Mouse (Mus musculus) forebrain, embryonic 11.5 days (tissue): ENCODE measurements at regions not wholly inside any gene's neighbourhood (a gene's known extent, or its start where the extent isn't known, plus 50 kb on each side); places are given as distances from the start of the nearest gene placed in this dataset.
A peak's percentile ranks its signal among the peaks of the same experiment; 100 is the strongest.

ENCODE experiments used
- ATAC-seq: fragments of 200-750 bp; cut with Nextera tagmentation; replicated peaks from 2 replicates; pipeline ENCODE4 v1.8.0; 2017; ENCODE audit warnings: moderate TSS enrichment; ENCODE audit not compliant: low FRiP score
- DNase-seq: peaks from one replicate; pipeline ENCODE4 v3.0.0-alpha.2; 2017; ENCODE audit warnings: low spot score
- H3K27ac ChIP-seq: fragments of 300-500 bp; sonication (generic); 2 replicates; pipeline ENCODE4 v1.5.1; 2014; ENCODE audit warnings: low read depth, low read length
- H3K27me3 ChIP-seq: fragments of 300-500 bp; sonication (generic); 2 replicates; pipeline ENCODE4 v1.6.1; 2014; ENCODE audit warnings: mild to moderate bottlenecking, low read length, mixed read lengths; ENCODE audit not compliant: control insufficient read depth, insufficient read depth
- H3K36me3 ChIP-seq: fragments of 300-500 bp; sonication (generic); 2 replicates; pipeline ENCODE4 v1.6.1; 2014; ENCODE audit warnings: mild to moderate bottlenecking, low read length, moderate library complexity, mixed read lengths; ENCODE audit not compliant: control insufficient read depth, insufficient read depth
- H3K4me1 ChIP-seq: fragments of 300-500 bp; sonication (generic); replicated peaks from 2 replicates; pipeline ENCODE4 v1.6.1; 2014; ENCODE audit warnings: low read length, mixed read lengths; ENCODE audit not compliant: control insufficient read depth, insufficient read depth
- H3K4me2 ChIP-seq: fragments of 300-500 bp; sonication (generic); 2 replicates; pipeline ENCODE4 v1.6.1; 2014; ENCODE audit warnings: low read depth, mild to moderate bottlenecking, low read length, moderate library complexity, mixed read lengths; ENCODE audit not compliant: severe bottlenecking
- H3K4me3 ChIP-seq: fragments of 300-500 bp; sonication (generic); 2 replicates; pipeline ENCODE4 v1.5.1; 2014; ENCODE audit warnings: low read depth, low read length
- H3K9ac ChIP-seq: fragments of 300-500 bp; sonication (generic); 2 replicates; pipeline ENCODE4 v1.6.1; 2014; ENCODE audit warnings: low read length
- H3K9me3 ChIP-seq: fragments of 300-500 bp; sonication (generic); 2 replicates; pipeline ENCODE4 v1.6.1; 2016; ENCODE audit warnings: low read length, mixed read lengths; ENCODE audit not compliant: control insufficient read depth
- WGBS: fragments of 180-500 bp; shearing (Covaris S2); extraction: QIAGEN DNeasy Blood & Tissue Kit; methylation state at CpG from one replicate; pipeline ENCODE4 v1.1.7; 2014; 5-methylcytosine and 5-hydroxymethylcytosine counted together

DNA sequence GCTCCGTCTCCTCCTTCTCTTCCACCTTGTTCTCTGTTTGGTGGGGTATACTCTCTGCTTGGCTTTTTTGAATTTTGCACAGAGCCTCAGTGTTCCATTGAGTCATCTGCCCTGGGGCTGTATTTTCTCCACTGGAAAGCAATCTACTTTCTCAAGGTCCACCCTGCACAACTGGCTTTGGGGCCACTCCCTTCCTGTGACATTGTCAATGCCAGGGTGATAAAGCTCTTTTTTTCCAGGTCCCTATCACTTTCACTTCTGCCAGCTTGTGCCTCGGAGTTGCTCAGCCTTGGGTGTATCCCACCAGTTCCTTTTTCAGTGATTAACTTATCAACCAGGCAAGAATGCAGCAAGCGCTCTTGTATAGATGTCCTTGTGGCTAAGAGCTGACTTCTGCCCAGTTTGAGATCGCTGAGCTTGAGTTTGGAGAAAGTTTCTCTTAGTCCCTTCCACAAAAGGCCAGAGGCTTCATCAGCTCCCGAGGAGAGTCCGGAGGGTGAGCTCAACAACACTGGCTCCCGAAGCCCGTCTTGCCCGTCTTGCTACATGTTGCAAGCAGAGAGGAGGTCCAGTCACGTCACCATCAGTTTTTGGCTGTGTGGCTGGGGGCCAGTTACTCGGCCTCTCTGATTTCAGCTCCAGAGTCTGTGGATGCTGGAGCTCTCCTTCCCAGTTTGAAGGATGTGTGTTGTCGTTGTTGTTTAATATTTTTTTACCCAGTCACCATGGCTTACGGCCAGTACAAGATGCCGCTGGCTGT, 200.8 kb downstream of the Cyp26b1 start:
- Histone ChIP-seq H3K4me1 (no peaks in the 10 kb centered on the region), H3K27ac (no peak overlapping the region), H3K36me3 (no peaks in the 10 kb centered on the region), H3K9ac (no peak overlapping the region), H3K27me3 (no peaks in the 10 kb centered on the region), H3K4me3 (no peak overlapping the region), H3K9me3 (no peaks in the 10 kb centered on the region), H3K4me2 (no peak overlapping the region)
- ATAC-seq: no peak
- 91% methylated on average over 14 of the region's 14 CpGs for WGBS
- no peak for DNase-seq

DNA sequence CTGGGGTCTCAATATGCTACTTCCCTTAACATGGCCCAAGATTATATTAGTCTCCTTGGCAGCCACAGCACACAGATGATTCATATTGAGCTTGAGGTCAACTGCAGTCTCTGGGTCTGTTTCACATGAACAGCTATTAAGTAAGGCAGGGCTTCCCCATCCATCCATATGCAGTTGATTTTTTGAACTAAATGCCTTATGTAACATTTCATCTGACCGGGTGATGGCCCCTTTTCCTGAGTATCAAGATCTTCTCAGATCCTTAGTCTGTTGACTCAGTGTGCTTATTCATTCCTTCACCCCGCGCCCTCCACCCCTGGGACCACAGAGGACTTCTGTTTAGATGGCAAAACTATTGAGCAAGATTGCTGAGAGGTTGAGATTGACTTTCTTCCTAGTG, 202.7 kb downstream of the Cyp26b1 start:
- ATAC-seq: no peak
- no peak overlapping the region for H3K4me2 ChIP-seq
- no peaks in the 10 kb centered on the region for H3K27me3 ChIP-seq
- H3K9ac ChIP-seq: no peak overlapping the region
- H3K4me1 ChIP-seq: no peaks in the 10 kb centered on the region
- 84% methylated on average over 3 of the region's 3 CpGs for WGBS
- no peaks in the 10 kb centered on the region for H3K9me3 ChIP-seq
- no peak overlapping the region for H3K27ac ChIP-seq
- no peak overlapping the region for H3K4me3 ChIP-seq
- DNase-seq: no peak
- H3K36me3 ChIP-seq: no peaks in the 10 kb centered on the region

DNA sequence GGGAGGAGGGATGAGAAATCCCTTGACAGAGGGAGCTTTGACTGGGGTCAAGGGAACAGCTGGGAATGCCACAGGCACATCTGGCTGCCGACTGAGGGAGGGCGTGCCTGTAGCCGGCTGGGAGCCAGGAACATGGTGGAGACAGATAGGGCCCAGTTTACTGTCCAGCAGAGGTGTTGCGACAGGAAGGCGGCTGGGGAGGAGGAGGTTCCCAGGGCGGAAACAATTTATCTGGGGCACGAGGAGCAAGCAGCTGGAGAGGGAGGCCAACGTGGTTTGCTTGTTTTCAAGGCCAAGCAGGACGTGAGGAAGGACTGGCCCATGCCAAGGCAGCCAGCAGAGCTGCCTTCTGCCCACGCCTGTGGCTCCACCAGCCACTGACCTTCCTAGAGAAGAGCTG, 208.0 kb downstream of the Cyp26b1 start:
- no peak overlapping the region for H3K9ac ChIP-seq
- H3K27ac ChIP-seq: no peak overlapping the region
- DNase-seq (no peak), ATAC-seq (no peak)
- no peak overlapping the region for H3K4me2 ChIP-seq
- no peaks in the 10 kb centered on the region for H3K27me3 ChIP-seq
- H3K36me3 ChIP-seq: no peaks in the 10 kb centered on the region
- no peaks in the 10 kb centered on the region for H3K4me1 ChIP-seq
- 65% methylated on average over 10 of the region's 10 CpGs for WGBS
- no peaks in the 10 kb centered on the region for H3K9me3 ChIP-seq
- no peak overlapping the region for H3K4me3 ChIP-seq

DNA sequence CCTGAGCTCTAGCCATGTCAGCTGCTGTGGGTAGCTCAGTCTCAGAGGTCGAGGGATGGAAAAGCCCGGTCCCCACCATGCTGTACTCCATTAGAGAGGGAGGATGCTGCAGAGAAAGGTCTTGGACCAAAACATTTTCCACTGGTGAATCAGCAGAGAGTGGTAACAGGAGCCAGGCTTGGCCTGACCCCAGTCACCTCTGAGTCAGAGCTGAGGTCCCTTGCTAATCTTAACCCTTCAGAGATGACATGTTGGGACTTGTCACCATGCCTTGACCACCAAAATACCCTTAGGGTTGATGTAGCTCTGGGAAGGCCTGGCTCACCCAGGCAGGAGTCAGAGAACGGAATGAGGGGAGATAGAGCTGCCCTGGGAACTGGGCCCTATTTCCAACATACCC, 210.0 kb downstream of the Cyp26b1 start:
- H3K27me3 ChIP-seq: no peaks in the 10 kb centered on the region
- no peak overlapping the region for H3K4me3 ChIP-seq
- no peaks in the 10 kb centered on the region for H3K9me3 ChIP-seq
- no peak overlapping the region for H3K27ac ChIP-seq
- H3K4me2 ChIP-seq: no peak overlapping the region
- no peak for ATAC-seq
- no peaks in the 10 kb centered on the region for H3K36me3 ChIP-seq
- no peaks in the 10 kb centered on the region for H3K4me1 ChIP-seq
- no peak for DNase-seq
- no peak overlapping the region for H3K9ac ChIP-seq
- WGBS: 80% methylated on average over 3 of the region's 3 CpGs

DNA sequence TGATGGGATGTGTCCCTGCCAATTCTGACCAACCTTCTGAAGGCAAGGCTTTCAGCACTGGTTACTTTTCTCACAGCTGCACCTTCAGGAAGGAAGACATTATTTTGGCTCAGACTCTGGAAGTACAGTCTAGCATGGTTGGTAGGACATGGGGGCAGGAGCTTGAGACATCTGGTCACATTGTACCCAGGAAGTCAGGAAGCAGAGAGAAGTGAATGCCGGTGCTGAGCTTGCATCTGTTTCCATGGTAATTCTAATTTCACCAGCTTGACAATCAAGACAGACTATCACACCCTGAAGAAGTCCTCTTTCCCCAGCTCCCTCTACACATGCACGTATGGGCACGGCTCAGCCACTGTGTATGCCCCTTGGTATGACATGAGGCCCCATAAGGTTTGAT, 210.6 kb downstream of the Cyp26b1 start:
- H3K36me3 ChIP-seq: no peaks in the 10 kb centered on the region
- H3K4me1 ChIP-seq: no peaks in the 10 kb centered on the region
- no peak for ATAC-seq
- WGBS: 90% methylated on average over 3 of the region's 3 CpGs
- no peak for DNase-seq
- no peak overlapping the region for H3K4me3 ChIP-seq
- no peak overlapping the region for H3K4me2 ChIP-seq
- H3K27ac ChIP-seq: no peak overlapping the region
- no peaks in the 10 kb centered on the region for H3K27me3 ChIP-seq
- H3K9ac ChIP-seq: no peak overlapping the region
- H3K9me3 ChIP-seq: no peaks in the 10 kb centered on the region

DNA sequence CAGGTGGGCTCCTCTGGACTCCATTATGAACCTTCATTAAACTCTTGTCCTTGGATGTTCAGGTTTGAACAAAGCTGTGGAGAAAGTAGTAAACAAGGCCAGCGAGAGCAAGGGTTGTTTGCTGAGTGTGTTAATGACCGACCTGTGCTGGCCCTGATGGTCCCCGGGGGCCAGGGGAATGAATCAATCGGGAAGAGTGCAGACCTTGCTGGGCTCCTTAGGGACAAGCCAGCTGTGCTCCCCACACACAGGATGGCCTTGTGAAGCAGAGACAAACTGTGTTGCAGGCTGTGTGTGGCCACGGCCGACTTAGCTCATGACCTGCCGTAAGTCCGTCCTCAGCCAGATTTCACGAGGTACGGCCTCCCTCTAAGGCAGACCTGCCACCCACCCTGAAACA, 212.1 kb downstream of the Cyp26b1 start:
- no peaks in the 10 kb centered on the region for H3K4me1 ChIP-seq
- ATAC-seq (no peak), DNase-seq (no peak)
- H3K4me2 ChIP-seq: no peak overlapping the region
- H3K36me3 ChIP-seq: no peaks in the 10 kb centered on the region
- WGBS: 90% methylated on average over 10 of the region's 10 CpGs
- no peak overlapping the region for H3K27ac ChIP-seq
- no peak overlapping the region for H3K4me3 ChIP-seq
- no peak overlapping the region for H3K9ac ChIP-seq
- H3K9me3 ChIP-seq: no peaks in the 10 kb centered on the region
- H3K27me3 ChIP-seq: no peaks in the 10 kb centered on the region

DNA sequence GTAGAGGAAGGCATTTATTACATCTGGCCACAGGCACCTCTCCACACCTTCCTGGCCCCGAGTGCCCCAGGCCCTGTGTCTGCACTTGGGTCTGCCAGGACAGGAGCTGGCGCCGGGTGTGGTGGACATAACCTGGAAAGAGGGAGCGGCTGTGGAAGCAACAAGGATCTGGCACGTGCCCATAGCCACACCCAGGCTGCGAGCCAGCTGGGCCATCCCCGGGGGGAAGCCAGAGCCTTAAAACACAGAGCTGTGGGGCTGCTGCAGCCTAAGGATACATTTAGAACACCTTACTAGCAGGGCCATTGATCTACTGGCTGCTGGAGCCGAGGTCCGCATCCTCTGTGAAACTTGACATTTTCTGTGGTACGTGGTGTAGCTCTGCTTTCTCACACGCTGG, 217.0 kb downstream of the Cyp26b1 start:
- Histone ChIP-seq H3K36me3 (no peaks in the 10 kb centered on the region), H3K4me1 (no peaks in the 10 kb centered on the region), H3K4me3 (no peak overlapping the region), H3K9me3 (no peaks in the 10 kb centered on the region), H3K9ac (no peak overlapping the region), H3K27ac (no peak overlapping the region), H3K4me2 (no peak overlapping the region), H3K27me3 (no peaks in the 10 kb centered on the region)
- ATAC-seq (no peak), DNase-seq (no peak)
- 89% methylated on average over 11 of the region's 11 CpGs for WGBS

DNA sequence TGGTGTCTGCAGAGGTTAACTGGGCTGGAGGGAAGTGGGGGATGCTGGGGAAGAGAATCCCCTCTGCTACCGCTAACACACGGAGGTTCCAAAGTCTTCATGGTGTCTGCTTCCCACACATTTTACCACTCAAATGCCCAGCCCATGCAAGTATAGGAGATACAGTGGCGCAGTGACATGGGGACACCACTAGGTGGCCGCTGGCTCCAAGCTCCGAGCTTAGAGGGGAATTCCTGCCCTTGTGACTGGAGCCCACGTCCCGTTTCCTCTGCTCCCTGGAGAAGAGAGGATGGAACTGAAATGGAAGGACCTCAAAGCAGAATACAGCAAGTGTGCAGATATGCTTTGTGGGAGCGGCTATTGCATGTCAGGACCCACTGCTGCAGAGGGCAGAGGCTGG, 218.2 kb downstream of the Cyp26b1 start:
- H3K27ac ChIP-seq: no peak overlapping the region
- 19% methylated on average over 8 of the region's 8 CpGs for WGBS
- no peaks in the 10 kb centered on the region for H3K27me3 ChIP-seq
- DNase-seq (peak; percentile 76), ATAC-seq (no peak)
- H3K4me3 ChIP-seq: no peak overlapping the region
- no peak overlapping the region for H3K9ac ChIP-seq
- no peak overlapping the region for H3K4me2 ChIP-seq
- H3K36me3 ChIP-seq: no peaks in the 10 kb centered on the region
- H3K9me3 ChIP-seq: no peaks in the 10 kb centered on the region
- no peaks in the 10 kb centered on the region for H3K4me1 ChIP-seq

DNA sequence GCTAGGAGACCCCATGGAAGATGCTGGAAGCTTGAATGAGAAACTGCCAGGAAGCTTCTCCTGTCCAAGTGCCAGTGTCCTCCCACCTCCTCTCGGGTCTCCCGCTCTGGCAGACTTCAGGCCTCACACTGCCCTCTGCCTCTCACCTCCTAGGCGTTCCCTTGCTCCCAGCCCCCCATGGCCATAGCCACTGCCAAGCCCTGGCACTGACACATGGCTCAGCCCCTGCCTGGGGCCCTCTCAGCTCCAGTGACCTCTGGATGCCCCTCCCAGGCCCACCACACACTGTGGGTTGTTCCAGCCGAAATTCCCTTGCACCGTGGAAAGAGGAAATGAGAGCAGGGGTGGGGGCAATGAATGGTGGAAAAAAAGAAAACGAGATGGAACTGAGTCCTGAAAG, 227.3 kb downstream of the Cyp26b1 start:
- 69% methylated on average over 6 of the region's 6 CpGs for WGBS
- no peak for ATAC-seq

More for the DNA sequence above, 227.3 kb downstream of the Cyp26b1 start:
- Histone ChIP-seq H3K4me2 (no peak overlapping the region), H3K4me3 (no peak overlapping the region), H3K4me1 (no peaks in the 10 kb centered on the region), H3K9me3 (no peaks in the 10 kb centered on the region), H3K9ac (no peak overlapping the region), H3K36me3 (no peaks in the 10 kb centered on the region), H3K27ac (no peak overlapping the region), H3K27me3 (no peaks in the 10 kb centered on the region)
- no peak for DNase-seq
